Mouse (Mus musculus): ENCODE results near the gene Hormad1.
A peak's percentile ranks its signal among the peaks of the same experiment; 100 is the strongest.
"Not testable (repeated sequence)": the region's sequence is repeated elsewhere in the genome, so short reads cannot be mapped to it uniquely, and the experiment has no call there.

The Hormad1 gene

DNA sequence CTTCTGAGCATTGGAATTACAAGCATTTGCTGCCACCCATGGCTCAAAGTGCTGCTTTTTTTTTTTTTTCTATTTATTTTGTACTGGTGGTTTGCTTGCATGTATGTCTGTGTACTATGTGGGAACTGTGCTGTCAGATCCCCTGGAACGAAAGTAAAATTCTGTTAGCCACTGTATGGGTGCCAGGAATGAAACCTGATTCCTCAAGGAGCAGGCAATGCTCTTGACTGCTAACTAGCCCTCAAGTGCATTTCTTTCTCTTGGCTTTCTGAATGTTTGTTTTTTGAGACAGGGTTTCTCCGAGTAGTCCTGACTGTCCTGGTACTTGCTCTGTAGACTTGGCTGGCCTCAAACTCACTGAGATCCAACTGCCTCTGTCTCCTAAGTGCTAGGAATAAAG lies 2.3 kb downstream of the Hormad1 start:
- no peak for DNase-seq (ENCODE audit: low read depth, low spot score)

- DNase-seq (ENCODE audit: low read depth, low spot score): no peak
These were observed 10.1 kb downstream of the Hormad1 start for GRCm38 (mm10) chr3:95569585-95569984.

DNA sequence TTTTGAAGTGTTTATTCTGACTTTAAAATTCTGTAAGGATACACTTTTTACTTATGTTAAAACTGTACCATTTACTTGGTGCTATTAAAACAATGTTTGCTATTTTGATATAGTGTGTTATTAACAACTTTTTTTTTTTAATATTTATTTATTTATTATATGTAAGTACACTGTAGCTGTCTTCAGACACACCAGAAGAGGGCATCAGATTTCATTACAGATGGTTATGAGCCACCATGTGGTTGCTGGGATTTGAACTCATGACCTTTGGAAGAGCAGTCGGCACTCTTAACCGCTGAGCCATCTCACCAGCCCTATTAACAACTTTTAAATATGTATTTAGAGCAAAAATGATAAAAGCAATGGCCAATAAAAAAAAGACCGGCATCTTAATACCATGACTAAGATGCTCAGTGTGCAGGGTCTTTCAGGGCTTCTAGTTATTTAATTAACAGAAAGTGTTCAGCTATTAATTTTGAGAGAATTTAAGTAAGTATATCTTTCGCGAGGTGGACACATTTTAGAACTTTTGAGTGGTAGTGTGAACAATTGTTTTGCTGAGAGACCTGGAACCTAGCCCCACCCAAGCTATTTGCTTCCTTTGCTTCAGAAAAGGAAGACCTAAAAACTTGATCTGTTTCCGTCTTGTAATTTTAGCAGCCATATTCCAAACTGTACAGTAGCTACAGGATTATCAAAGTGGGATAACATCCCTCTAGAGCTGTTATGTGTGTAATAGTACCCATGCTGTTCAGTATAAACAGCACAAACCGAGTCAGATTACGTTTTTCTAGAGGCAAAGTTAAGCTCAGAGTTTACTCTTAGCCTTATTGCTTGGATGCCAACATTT lies 28.5 kb downstream of the Hormad1 start:
- no peak for DNase-seq (ENCODE audit: low read depth, low spot score)

- DNase-seq (ENCODE audit: low read depth, low spot score): peak; percentile 99
These were observed 29.2 kb downstream of the Hormad1 start, which contains the start of gene Golph3l for GRCm38 (mm10) chr3:95588604-95589086. Golph3l (plus strand) TSS chr3:95588934.

GRCm38 (mm10) chr3:95598734-95599133 lies 39.3 kb downstream of the Hormad1 start:
- DNase-seq (ENCODE audit: low read depth, low spot score): no peak

GRCm38 (mm10) chr3:95601287-95601686 lies 41.8 kb downstream of the Hormad1 start:
- no peak for DNase-seq (ENCODE audit: low read depth, low spot score)

- DNase-seq (ENCODE audit: low read depth, low spot score): no peak
These were observed 46.6 kb downstream of the Hormad1 start for GRCm38 (mm10) chr3:95606096-95606495.

GRCm38 (mm10) chr3:95609195-95609594 lies 49.7 kb downstream of the Hormad1 start:
- DNase-seq (ENCODE audit: low read depth, low spot score): no peak

DNA sequence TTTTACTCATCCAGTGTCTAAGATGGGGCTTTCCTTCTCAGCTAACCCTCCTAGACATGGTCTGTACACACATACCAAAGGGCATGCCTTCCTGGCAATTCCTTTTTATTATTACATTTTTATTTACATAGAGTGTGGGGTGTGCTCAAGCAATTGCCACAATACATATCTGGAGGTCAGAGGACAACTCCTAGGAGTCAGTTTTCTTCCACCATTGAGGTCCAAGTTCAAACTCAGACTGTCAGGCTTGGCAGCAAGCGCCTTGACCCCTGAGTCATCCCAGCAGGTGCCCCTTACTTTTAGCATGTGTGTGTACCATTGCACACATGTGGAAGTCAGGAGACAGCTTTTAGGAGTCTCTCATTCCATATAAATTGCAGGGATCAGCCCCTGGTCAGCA lies 54.5 kb downstream of the Hormad1 start:
- DNase-seq (ENCODE audit: low read depth, low spot score): no peak

- DNase-seq (ENCODE audit: low read depth, low spot score): no peak
These were observed 59.0 kb downstream of the Hormad1 start for GRCm38 (mm10) chr3:95618511-95618910.

GRCm38 (mm10) chr3:95621241-95621640 lies 61.8 kb downstream of the Hormad1 start:
- peak; percentile 75 for DNase-seq (ENCODE audit: low read depth, low spot score)

- not testable (repeated sequence) for DNase-seq (ENCODE audit: low read depth, low spot score)
These were observed 62.9 kb downstream of the Hormad1 start for GRCm38 (mm10) chr3:95622421-95622820.

DNA sequence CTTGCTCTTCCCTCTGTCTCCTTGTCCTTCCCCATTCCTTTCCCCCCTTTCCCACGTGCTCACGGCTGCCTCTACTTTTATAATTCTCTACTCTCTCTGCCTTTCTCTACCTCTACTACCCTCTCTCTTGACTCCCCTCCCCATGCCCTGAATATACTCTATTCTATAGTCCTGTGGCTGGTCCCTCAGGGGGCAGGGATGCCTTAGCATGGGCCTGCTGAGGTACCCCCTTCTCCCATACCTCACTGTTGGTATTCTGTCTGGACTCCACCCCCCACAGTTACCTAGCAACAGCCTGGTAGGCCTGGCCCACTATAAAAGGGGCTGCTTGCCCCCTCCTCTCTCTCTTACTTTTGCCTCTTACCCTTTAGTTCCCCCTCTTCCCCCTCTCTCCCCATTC lies 64.1 kb downstream of the Hormad1 start:
- peak; percentile 44 for DNase-seq (ENCODE audit: low read depth, low spot score)

DNA sequence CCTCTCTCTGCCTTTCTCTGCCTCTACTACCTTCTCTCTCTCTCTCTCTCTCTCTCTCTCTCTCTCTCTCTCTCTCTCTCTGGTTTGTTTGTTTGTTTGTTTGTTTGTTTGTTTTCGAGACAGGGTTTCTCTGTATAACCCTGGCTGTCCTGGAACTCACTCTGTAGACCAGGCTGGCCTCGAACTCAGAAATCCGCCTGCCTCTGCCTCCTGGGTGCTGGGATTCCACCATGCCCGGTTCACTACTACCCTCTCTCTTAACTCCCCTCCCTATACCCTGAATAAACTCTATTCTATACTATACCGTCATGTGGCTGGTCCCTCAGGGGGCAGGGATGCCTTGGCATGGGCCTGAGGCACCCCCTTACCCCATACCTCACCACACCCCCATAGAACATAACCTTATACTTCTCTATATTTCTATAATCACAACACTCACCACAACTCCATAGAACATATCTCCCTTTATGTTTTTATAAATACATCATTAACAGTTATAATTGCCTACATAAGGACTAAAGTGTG lies 64.6 kb downstream of the Hormad1 start:
- DNase-seq (ENCODE audit: low read depth, low spot score): not testable (repeated sequence)

DNA sequence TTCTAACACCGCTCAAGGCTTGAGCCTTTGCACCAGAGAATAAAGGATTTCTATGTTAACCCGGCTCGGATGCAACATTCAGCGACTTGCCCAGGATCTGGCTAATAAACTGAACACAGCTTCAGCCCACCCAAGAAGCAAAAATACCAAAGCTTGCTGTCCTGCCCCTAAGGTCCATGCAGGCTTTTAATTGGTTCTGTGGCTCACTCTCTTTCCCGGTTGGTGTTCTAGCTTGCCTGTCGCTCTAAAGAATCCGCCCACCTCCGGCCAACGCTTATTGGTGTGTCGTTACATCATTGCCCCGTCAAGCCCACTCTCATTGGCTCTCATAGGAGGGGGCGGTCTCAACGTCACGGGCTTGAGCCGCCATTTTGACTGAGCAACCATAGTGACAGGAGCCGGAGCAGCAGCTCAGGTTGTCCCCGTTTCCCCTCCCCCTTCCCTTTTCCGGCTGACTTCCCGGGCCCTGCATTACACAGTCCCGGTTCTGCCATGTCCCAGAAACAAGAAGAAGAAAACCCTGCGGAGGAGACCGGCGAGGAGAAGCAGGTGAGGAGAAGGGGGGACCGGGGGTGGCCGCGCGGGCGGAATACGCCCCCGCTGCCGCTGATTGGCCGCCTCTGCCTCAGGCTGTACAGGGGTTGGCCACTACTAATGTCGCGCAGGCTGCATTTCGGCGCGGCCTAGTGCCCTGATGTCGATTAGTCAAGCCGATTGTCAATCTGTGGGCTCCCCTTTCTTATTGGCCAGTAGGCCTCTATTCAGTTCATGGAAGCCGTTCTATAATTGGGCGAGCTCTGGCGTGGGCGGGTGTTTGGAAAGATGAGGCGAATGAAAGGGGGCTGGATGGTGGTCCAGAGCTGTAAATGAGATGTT lies 65.4 kb downstream of the Hormad1 start, which contains the start of gene Ensa:
Gene Ensa, plus strand, starts transcription at position 366 of the 876 bp plus-strand sequence.
- peak; percentile 100 for DNase-seq (ENCODE audit: low read depth, low spot score)

DNA sequence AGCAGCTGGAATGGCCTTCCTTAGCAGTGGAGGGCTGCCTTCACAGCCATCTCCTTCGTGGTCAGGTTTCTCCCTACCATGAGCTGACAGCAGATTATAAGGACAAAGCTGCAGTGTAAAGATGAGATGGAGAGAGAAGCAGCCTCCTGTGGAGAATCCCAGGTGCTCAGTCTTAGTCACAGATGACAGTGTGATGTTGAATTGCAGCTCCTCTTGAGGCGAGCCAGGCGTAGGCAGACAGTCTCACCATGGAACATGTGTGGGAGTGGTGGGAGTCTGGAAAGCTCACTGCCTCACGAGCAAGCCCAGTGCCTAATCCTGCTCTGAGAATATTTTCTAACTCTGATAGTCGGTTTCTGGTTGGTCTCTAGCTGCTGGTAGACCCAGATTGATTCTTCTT lies 68.3 kb downstream of the Hormad1 start:
- no peak for DNase-seq (ENCODE audit: low read depth, low spot score)

GRCm38 (mm10) chr3:95629755-95630154 lies 70.3 kb downstream of the Hormad1 start:
- no peak for DNase-seq (ENCODE audit: low read depth, low spot score)

DNA sequence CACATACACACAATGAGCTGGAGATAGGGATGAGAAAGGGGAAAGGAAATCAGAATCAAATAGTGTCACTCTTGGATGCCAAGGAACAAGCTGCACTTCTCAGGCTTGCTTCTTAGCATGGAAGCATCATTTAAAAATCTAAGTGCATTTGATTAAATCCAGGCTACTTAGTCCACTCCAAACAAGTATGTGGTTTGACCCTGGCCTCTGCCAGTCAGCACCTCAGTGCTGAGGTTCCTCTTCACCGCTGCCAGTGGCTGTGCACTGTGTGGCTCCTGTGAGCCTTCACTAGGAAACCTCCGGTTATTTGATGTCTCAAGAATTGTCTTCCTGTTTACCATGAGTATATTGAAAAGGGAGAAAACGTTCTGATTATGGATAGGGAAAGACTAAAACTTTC lies 71.4 kb downstream of the Hormad1 start:
- no peak for DNase-seq (ENCODE audit: low read depth, low spot score)

DNA sequence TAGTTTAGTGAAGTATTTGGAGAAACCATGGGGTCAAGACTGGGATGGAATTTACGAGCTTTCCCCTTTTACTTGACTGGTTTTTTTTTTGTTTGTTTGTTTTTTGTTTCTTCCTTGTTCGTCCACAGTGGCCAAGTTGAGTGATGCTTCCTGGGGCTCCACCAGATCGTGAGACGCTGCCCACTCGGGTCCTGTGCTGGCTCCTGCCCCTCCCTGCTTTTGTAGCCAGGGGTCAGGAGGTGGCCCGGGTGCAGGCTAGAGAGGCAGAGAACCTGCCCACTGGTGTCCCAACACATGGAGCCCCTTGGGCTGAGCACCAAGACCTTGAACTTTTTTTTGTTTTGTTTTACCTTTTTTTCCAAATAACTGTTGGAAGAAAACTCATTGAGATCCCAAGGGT lies 71.8 kb downstream of the Hormad1 start:
- no peak for DNase-seq (ENCODE audit: low read depth, low spot score)

DNA sequence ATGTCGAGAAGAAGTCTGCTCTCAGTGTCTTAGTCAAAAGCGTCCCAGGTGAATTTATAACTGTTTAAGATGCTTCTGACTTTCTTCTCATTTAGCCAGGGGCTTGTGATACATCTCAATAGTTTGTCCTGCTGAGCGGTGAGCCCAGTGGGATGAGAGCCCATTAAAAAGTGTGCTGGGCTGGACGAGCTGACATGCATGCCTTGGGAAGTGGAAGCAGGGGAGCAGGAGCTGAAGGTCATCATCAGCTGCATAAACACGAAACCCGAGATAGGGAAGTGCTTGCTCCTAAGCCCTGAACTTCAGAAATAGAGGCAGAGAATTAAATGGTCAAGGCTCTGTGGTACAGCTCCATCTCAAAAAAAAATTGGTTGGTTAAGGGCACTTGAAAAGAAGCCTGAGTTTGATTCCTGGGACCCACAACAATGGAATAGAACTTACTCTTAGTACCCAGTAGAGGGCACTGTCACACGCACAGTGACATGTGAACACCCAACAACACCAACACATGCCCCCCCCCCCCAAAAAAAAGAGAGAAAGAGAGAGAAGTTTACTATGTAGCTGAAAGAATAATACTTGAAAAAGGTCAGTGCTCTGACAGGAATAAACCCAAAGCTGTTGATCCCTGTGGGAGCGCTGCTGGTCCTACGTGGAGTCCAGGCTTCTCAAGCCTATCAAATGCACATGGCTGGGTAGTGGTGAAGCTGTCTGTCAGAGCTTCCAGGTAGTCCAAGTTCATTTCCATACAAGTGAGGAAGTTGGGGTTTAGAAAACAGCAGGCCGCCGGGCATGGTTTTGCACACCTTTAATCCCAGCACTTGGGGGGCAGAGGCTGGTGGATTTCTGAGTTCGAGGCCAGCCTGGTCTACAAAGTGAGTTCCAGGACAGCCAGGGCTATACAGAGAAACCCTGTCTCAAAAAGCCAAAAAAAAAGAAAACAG lies 73.4 kb downstream of the Hormad1 start:
- DNase-seq (ENCODE audit: low read depth, low spot score): peak; percentile 75

GRCm38 (mm10) chr3:95635636-95636035 lies 76.2 kb downstream of the Hormad1 start:
- DNase-seq (ENCODE audit: low read depth, low spot score): peak; percentile 59

Data from R1 (cell line).